ENCODE assay signal across 10 mouse cellular contexts in genomic region chr7:67958045-67958444, GRCm38 (mm10). TPM values are rescaled to one million over a fixed set of nuclear protein-coding genes. Genes with fewer than 3 reads are reported as not detected.
DNase-seq lines count a peak whose midpoint lies in the region; ATAC-seq and TF ChIP-seq lines count a peak whose summit lies in the region.
"Had no signal": no experiment of that assay in that cellular context is flagged by ENCODE, and none has a peak within 500 bp of the region (broad histone marks: within the 10 kb centered on the region; RNA-seq: fewer than 3 reads in every experiment).

No protein-coding gene starts in this region.

- H3K4me1 ChIP-seq in embryonic facial prominence, embryonic 13.5 days = peaks cover 73% of the 10 kb centered on the region
- H3K4me1 ChIP-seq in embryonic facial prominence, embryonic 10.5 days = peaks cover 92% of the 10 kb centered on the region
- peaks cover 39% of the 10 kb centered on the region for H3K4me1 ChIP-seq in midbrain, embryonic 16.5 days (ENCODE audit: control insufficient read depth, insufficient read depth, low read length)
- H3K4me1 ChIP-seq in midbrain, embryonic 11.5 days (ENCODE audit: control insufficient read depth, insufficient read depth, low read length) = peaks cover 26% of the 10 kb centered on the region
- peaks cover 6% of the 10 kb centered on the region; the same call in 1 of the 2 replicates for H3K4me1 ChIP-seq in cerebellum, adult 2 months (ENCODE audit: control insufficient read depth, insufficient read depth, low read length)

- TF ChIP-seq POLR2A in cerebellum, adult 2 months (IDR thresholded peaks at IDR 0.05; ENCODE audit: borderline replicate concordance, insufficient read depth, low read length) = no peak

- H3K27ac ChIP-seq in embryonic facial prominence, embryonic 13.5 days = 0 out of 2 replicates have a peak overlapping the region, but pooled peaks have one; percentile 1
- H3K27ac ChIP-seq in embryonic facial prominence, embryonic 10.5 days (replicated peaks) = no peak overlapping the region
- H3K27ac ChIP-seq in midbrain, embryonic 16.5 days (ENCODE audit: low read length) = no peak overlapping the region
- no peak overlapping the region for H3K27ac ChIP-seq in midbrain, embryonic 11.5 days (ENCODE audit: low read depth, low read length)
- H3K27ac ChIP-seq in cerebellum, adult 2 months (ENCODE audit: insufficient read depth, low read length) = no peak overlapping the region
- H3K27ac ChIP-seq: neural tube, embryonic 13.5 days had no signal

- ATAC-seq in embryonic facial prominence, embryonic 13.5 days (ENCODE audit: insufficient number of reproducible peaks, insufficient read depth, low FRiP score, low TSS enrichment, low read depth) = no peak
- ATAC-seq in midbrain, embryonic 16.5 days = no peak
- ATAC-seq in midbrain, embryonic 11.5 days (ENCODE audit: low FRiP score) = no peak

- no peaks in the 10 kb centered on the region for H3K9me3 ChIP-seq in embryonic facial prominence, embryonic 13.5 days
- no peaks in the 10 kb centered on the region for H3K9me3 ChIP-seq in embryonic facial prominence, embryonic 10.5 days
- H3K9me3 ChIP-seq in midbrain, embryonic 16.5 days (replicated peaks; ENCODE audit: control insufficient read depth, low read length, poor library complexity, severe bottlenecking) = no peaks in the 10 kb centered on the region
- no peaks in the 10 kb centered on the region for H3K9me3 ChIP-seq in midbrain, embryonic 11.5 days (ENCODE audit: control insufficient read depth, low read length)
- H3K9me3 ChIP-seq: neural tube, embryonic 13.5 days had no signal

- H3K4me3 ChIP-seq in embryonic facial prominence, embryonic 13.5 days = no peak overlapping the region
- H3K4me3 ChIP-seq in embryonic facial prominence, embryonic 10.5 days = no peak overlapping the region
- no peak overlapping the region for H3K4me3 ChIP-seq in midbrain, embryonic 16.5 days (ENCODE audit: low read depth, low read length)
- H3K4me3 ChIP-seq in midbrain, embryonic 11.5 days (ENCODE audit: low read depth, low read length) = no peak overlapping the region
- no peak overlapping the region for H3K4me3 ChIP-seq in cerebellum, adult 2 months (replicated peaks; ENCODE audit: insufficient read depth, low read depth, low read length)
- H3K4me3 ChIP-seq: neural tube, embryonic 13.5 days had no signal

- no peak overlapping the region for H3K9ac ChIP-seq in embryonic facial prominence, embryonic 13.5 days
- no peak overlapping the region for H3K9ac ChIP-seq in midbrain, embryonic 16.5 days (ENCODE audit: low read depth, low read length)
- no peak overlapping the region for H3K9ac ChIP-seq in midbrain, embryonic 11.5 days (ENCODE audit: low read length)
- H3K9ac ChIP-seq: neural tube, embryonic 13.5 days had no signal

- H3K4me2 ChIP-seq in embryonic facial prominence, embryonic 13.5 days = peak overlapping the region; percentile 22; the same call in 1 of the 2 replicates
- H3K4me2 ChIP-seq in midbrain, embryonic 16.5 days (ENCODE audit: low read length) = peak overlapping the region; percentile 12; the same call in 1 of the 2 replicates
- no peak overlapping the region for H3K4me2 ChIP-seq in midbrain, embryonic 11.5 days
- H3K4me2 ChIP-seq: neural tube, embryonic 13.5 days had no signal

- DNase-seq in embryonic facial prominence, embryonic 10.5 days (ENCODE audit: low spot score) = no peak
- DNase-seq in midbrain, embryonic 11.5 days (ENCODE audit: low spot score, missing footprints) = no peak
- peak; percentile 41 for DNase-seq in lung, postnatal 10 days
- DNase-seq in thymus, postnatal 25 days = peak; percentile 37
- no peak for DNase-seq in cerebellum, adult 2 months
- DNase-seq in left cerebral cortex, postnatal 4 days = no peak
- DNase-seq: adrenal gland, postnatal 10 days had no signal

- no peaks in the 10 kb centered on the region for H3K27me3 ChIP-seq in embryonic facial prominence, embryonic 13.5 days
- H3K27me3 ChIP-seq in embryonic facial prominence, embryonic 10.5 days (replicated peaks; ENCODE audit: low read depth, poor library complexity, severe bottlenecking) = no peaks in the 10 kb centered on the region
- H3K27me3 ChIP-seq in midbrain, embryonic 16.5 days (ENCODE audit: control insufficient read depth, insufficient read depth, low read depth, low read length) = no peaks in the 10 kb centered on the region
- H3K27me3 ChIP-seq in midbrain, embryonic 11.5 days (ENCODE audit: control insufficient read depth, insufficient read depth, low read length) = no peaks in the 10 kb centered on the region
- no peaks in the 10 kb centered on the region for H3K27me3 ChIP-seq in cerebellum, adult 2 months (ENCODE audit: control insufficient read depth, insufficient read depth, low read length)
- H3K27me3 ChIP-seq: neural tube, embryonic 13.5 days had no signal

- 61% methylated on average over 18 of the region's 18 CpGs for WGBS in embryonic facial prominence, embryonic 13.5 days
- 79% methylated on average over 18 of the region's 18 CpGs for WGBS in embryonic facial prominence, embryonic 10.5 days
- 70% methylated on average over 18 of the region's 18 CpGs for WGBS in midbrain, embryonic 16.5 days
- 80% methylated on average over 18 of the region's 18 CpGs for WGBS in midbrain, embryonic 11.5 days
- 28% methylated on average over 18 of the region's 18 CpGs for whole genome bisulfite sequencing in cerebellum, adult 2 months

- H3K36me3 ChIP-seq in embryonic facial prominence, embryonic 13.5 days = no peaks in the 10 kb centered on the region
- H3K36me3 ChIP-seq in embryonic facial prominence, embryonic 10.5 days (replicated peaks) = no peaks in the 10 kb centered on the region
- no peaks in the 10 kb centered on the region for H3K36me3 ChIP-seq in midbrain, embryonic 16.5 days (ENCODE audit: control insufficient read depth, insufficient read depth, low read length)
- H3K36me3 ChIP-seq in midbrain, embryonic 11.5 days (ENCODE audit: control insufficient read depth, insufficient read depth, low read length) = no peaks in the 10 kb centered on the region
- H3K36me3 ChIP-seq: neural tube, embryonic 13.5 days had no signal

- intact Hi-C loops in left cerebral cortex, postnatal 4 days (cut with DNase I) = loop anchor here (5.0 kb wide), 1 partner anchor 399 kb away; no protein-coding TSS in a partner anchor

- TF ChIP-seq CTCF in cerebellum, adult 2 months (IDR thresholded peaks at IDR 0.05; ENCODE audit: borderline replicate concordance, insufficient read depth, low read depth, low read length) = no peak

RNA-seq across cellular contexts. Expression of gene Igf1r, which starts 5.4 kb away (rescaled TPM):
- 28.7 and 34.2 TPM in 2 replicates for polyA plus RNA-seq in embryonic facial prominence, embryonic 13.5 days (2015; fragmentation: Nextera tagmentation; extraction: Ambion mirVana)
- polyA plus RNA-seq in embryonic facial prominence, embryonic 10.5 days (2016; fragmentation: Nextera tagmentation; extraction: Ambion mirVana) = 22.6 and 25.2 TPM in 2 replicates
- polyA plus RNA-seq in midbrain, embryonic 16.5 days (2015; fragmentation: Nextera tagmentation; extraction: Ambion mirVana) = 21.5 and 23.3 TPM in 2 replicates
- polyA plus RNA-seq in midbrain, embryonic 11.5 days (2014; fragmentation: Nextera tagmentation; extraction: Ambion mirVana) = 20.0 and 20.8 TPM in 2 replicates
- polyA plus RNA-seq in cerebellum, adult 2 months (2012; rRNA removed) = 20.5 and 21.9 TPM in 2 replicates
- total RNA-seq in left cerebral cortex, postnatal 4 days (2021) = 10 to 100 TPM; 64.2 to 70.0 TPM

Comparison
In these comparisons a context has a peak if more than half of its experiments do, and no peak if none do; other contexts are left out.
1. DNase-seq: peak in lung, postnatal 10 days (single experiment) and thymus, postnatal 25 days (single experiment); none in embryonic facial prominence, embryonic 10.5 days (single experiment), midbrain, embryonic 11.5 days (single experiment), cerebellum, adult 2 months (0 of 2) and left cerebral cortex, postnatal 4 days (single experiment).